ENCODE assay signal across 8 mouse cellular contexts in the genomic region with DNA sequence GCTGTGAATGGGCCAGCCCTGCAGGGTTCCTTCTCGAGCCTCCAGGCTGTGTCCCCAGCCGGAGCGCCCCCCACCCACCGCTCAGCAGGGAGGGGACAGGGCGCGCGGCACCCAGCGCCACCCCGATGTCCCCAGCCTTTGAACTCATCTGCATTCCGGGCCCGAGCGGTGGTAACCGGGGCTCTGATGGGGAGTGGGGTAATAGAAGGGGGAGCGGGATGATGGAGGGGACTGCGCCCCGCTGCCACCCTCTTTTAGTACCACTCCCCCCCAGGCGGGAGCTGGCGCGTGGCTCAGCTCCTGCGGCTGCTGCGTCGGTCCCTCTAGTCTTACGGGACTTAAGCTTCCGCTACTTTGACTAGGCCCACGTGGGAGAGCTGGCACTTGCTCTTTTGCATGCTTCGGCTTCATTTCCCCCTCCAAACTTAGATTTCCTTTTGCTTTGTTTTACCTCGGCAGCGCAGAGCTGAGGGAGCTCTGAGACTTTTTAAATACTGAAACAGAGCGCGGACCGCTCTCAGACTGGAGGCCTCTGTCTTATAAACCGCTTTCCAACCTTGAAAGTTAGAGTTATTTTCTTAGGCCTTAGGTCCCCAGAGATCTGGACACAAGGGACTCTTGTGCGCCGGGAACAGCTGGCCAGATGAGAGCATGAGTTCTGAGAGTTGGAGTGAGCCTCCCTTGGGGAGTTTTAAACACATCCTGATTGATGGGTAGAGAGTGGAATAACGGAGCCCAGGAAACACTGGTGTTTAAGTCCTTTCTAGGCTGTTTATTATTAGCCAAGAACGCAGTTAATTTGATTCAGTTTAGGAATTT. TPM values are rescaled to one million over a fixed set of nuclear protein-coding genes. Genes with fewer than 3 reads are reported as not detected.
DNase-seq lines count a peak whose midpoint lies in the region; ATAC-seq lines count a peak whose summit lies in the region.

No protein-coding gene starts in this region.

- H3K36me3 ChIP-seq in forebrain, embryonic 11.5 days (ENCODE audit: control insufficient read depth, insufficient read depth, low read length) = no peaks in the 10 kb centered on the region; the same call in 1 of the 2 replicates
- no peaks in the 10 kb centered on the region for H3K36me3 ChIP-seq in stomach, embryonic 15.5 days

- peak; percentile 75 for ATAC-seq in forebrain, embryonic 11.5 days (replicated peaks; ENCODE audit: low FRiP score)
- ATAC-seq in megakaryocyte, adult 5-6 weeks (ENCODE audit: poor library complexity, severe bottlenecking) = peak; percentile 71
- ATAC-seq in stomach, embryonic 15.5 days (ENCODE audit: insufficient read depth, low FRiP score, low read depth) = peak; percentile 44

- no peaks in the 10 kb centered on the region for H3K27me3 ChIP-seq in forebrain, embryonic 11.5 days (ENCODE audit: control insufficient read depth, insufficient read depth, low read length)
- no peaks in the 10 kb centered on the region for H3K27me3 ChIP-seq in stomach, embryonic 15.5 days (replicated peaks)

- WGBS in forebrain, embryonic 11.5 days = under 1% methylated on average over 36 of the region's 36 CpGs
- WGBS in stomach, embryonic 15.5 days = under 1% methylated on average over 36 of the region's 36 CpGs

- H3K9ac ChIP-seq in forebrain, embryonic 11.5 days (ENCODE audit: low read length) = peak overlapping the region; percentile 89
- peak overlapping the region; percentile 86 for H3K9ac ChIP-seq in stomach, embryonic 15.5 days

- H3K9me3 ChIP-seq in forebrain, embryonic 11.5 days (ENCODE audit: control insufficient read depth, low read length) = no peaks in the 10 kb centered on the region
- no peaks in the 10 kb centered on the region for H3K9me3 ChIP-seq in stomach, embryonic 15.5 days

- peak overlapping the region; percentile 66 for H3K27ac ChIP-seq in forebrain, embryonic 11.5 days (ENCODE audit: low read depth, low read length)
- H3K27ac ChIP-seq in stomach, embryonic 15.5 days = peak overlapping the region; percentile 93

- 0 out of 2 replicates have a peak, but pooled peaks cover 6% of the 10 kb centered on the region for H3K4me1 ChIP-seq in forebrain, embryonic 11.5 days (replicated peaks; ENCODE audit: control insufficient read depth, insufficient read depth, low read length)
- peaks cover 20% of the 10 kb centered on the region; the same call in 1 of the 2 replicates for H3K4me1 ChIP-seq in stomach, embryonic 15.5 days

- H3K4me2 ChIP-seq in forebrain, embryonic 11.5 days (ENCODE audit: low read depth, low read length, severe bottlenecking) = peak overlapping the region; percentile 72
- peak overlapping the region; percentile 87 for H3K4me2 ChIP-seq in stomach, embryonic 15.5 days

- intact Hi-C loops in heart, postnatal 36 days (cut with DNase I) = no loop called here

- peak overlapping the region; percentile 82 for H3K4me3 ChIP-seq in forebrain, embryonic 11.5 days (ENCODE audit: low read depth, low read length)
- peak overlapping the region; percentile 93 for H3K4me3 ChIP-seq in stomach, embryonic 15.5 days (replicated peaks)

- DNase-seq in cerebellum, postnatal 36 days = peak; percentile 15 to 19
- DNase-seq in cerebellum, postnatal 25 days = no peak
- peak; percentile 14 for DNase-seq in WW6 (ENCODE audit: low read depth, low spot score)
- DNase-seq in forebrain, embryonic 11.5 days (ENCODE audit: low spot score) = peak; percentile 79
- DNase-seq in heart, postnatal 36 days = peak; percentile 52 to 60
- peak; percentile 15 for DNase-seq in layer of hippocampus, adult 9-11 months

RNA-seq across cellular contexts. Expression of gene Mtap, which starts 0.8 kb away (rescaled TPM):
- 103 and 110 TPM in 2 replicates for polyA plus RNA-seq in forebrain, embryonic 11.5 days (2014; fragmentation: Nextera tagmentation; extraction: Ambion mirVana)
- 10 to 100 TPM; 20.5 to 21.0 TPM for total RNA-seq in heart, postnatal 36 days (2021)
- total RNA-seq in megakaryocyte, adult 5-6 weeks (2015) = 17.6 and 21.3 TPM in 2 replicates
- 16.7 and 18.2 TPM in 2 replicates for total RNA-seq in megakaryocyte, adult 5-6 weeks (2017)
- 61.0 and 62.5 TPM in 2 replicates for polyA plus RNA-seq in stomach, embryonic 15.5 days (2015; fragmentation: Nextera tagmentation; extraction: Ambion mirVana)

Comparison
In these comparisons a context has a peak if more than half of its experiments do, and no peak if none do; other contexts are left out.
1. DNase-seq: peak in cerebellum, postnatal 36 days (2 of 2), WW6 (single experiment), forebrain, embryonic 11.5 days (single experiment), heart, postnatal 36 days (2 of 2) and layer of hippocampus, adult 9-11 months (single experiment); none in cerebellum, postnatal 25 days (0 of 2).
2. Peak in every context shown above with its lines, with median percentiles within 50 percentile points of each other: ATAC-seq.